Mouse (Mus musculus): Measurements from ENCODE around the gene Csnk1g1. TPM values are rescaled to one million over a fixed set of nuclear protein-coding genes. Genes with fewer than 3 reads are reported as not detected.
A peak's percentile ranks its signal among the peaks of the same experiment; 100 is the strongest.

The Csnk1g1 gene
- polyA plus RNA-seq, 1 experiment from 2014 or later = 15.9 TPM

DNA sequence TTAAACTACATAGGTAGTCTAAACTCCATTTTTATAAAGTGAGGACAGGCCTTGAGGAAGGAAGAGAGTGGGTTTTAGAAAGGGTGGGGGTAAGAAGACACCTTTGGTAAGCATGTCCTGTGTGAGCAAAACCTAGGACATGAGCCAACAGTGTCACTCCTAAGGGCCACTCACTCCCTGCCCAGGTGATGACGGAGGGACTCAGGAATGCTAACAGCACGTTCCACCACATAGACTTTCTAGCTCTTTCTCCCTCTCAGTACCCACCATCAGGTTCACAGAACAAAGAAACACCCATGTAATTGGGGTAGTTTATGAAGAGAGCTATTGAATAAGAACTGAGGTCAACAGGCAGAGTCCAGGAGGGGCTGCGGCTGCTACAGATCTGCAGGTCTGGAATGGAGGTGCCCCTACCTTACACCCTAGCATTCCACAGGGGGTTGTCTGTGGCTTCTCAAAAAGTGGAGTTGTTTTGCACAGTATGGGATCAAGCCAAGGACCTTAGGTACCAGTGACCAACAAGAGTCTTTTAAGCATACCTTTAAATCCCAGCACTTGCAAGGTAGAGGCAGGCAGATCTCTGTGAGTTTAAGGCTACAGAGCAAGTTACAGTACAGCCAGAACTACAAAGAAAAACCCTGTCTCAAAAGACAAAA is 172.2 kb downstream of the Csnk1g1 start:
- H3K27ac ChIP-seq (replicated peaks; ENCODE audit: low read depth, low read length) = no peak overlapping the region
- no peak overlapping the region for H3K4me2 ChIP-seq (ENCODE audit: low read depth, severe bottlenecking)
- DNase-seq (ENCODE audit: low spot score) (no peak), ATAC-seq (ENCODE audit: insufficient number of reproducible peaks, low FRiP score, low TSS enrichment, low read depth) (no peak)
- 75% methylated on average over 3 of the region's 3 CpGs for WGBS
- no peaks in the 10 kb centered on the region for H3K36me3 ChIP-seq (ENCODE audit: control insufficient read depth, insufficient read depth, low read length)
- H3K9ac ChIP-seq (ENCODE audit: low read length) = no peak overlapping the region
- H3K4me1 ChIP-seq (ENCODE audit: control insufficient read depth, insufficient read depth, low read length) = no peaks in the 10 kb centered on the region; the same call in 1 of the 2 replicates
- no peaks in the 10 kb centered on the region for H3K9me3 ChIP-seq (ENCODE audit: control insufficient read depth, low read length)
- H3K4me3 ChIP-seq (ENCODE audit: low read depth, low read length) = no peak overlapping the region
- H3K27me3 ChIP-seq (ENCODE audit: control insufficient read depth, insufficient read depth, low read length) = no peaks in the 10 kb centered on the region

DNA sequence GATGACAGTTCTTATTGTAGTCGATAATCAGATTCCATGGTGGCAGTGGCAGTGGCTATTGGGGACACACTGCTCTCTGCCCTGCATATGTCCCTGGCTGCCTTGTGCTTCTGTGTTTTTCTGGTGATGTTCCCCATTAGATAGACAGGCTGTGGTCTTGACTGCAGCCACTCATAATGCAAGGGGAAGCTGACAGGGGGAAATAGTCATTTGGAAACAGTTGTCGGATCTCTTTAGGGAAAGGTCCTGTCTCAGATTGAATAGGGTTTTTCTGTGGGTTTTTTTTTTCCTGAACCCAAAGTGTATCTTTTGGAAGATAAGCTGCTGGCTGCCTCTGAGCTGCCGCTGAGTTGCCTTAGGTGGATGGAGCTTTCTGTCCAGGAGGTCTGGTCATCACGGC is 173.3 kb downstream of the Csnk1g1 start:
- no peak overlapping the region for H3K27ac ChIP-seq (replicated peaks; ENCODE audit: low read depth, low read length)
- ATAC-seq (ENCODE audit: insufficient number of reproducible peaks, low FRiP score, low TSS enrichment, low read depth) = no peak
- H3K9ac ChIP-seq (ENCODE audit: low read length) = no peak overlapping the region
- no peak overlapping the region for H3K4me3 ChIP-seq (ENCODE audit: low read depth, low read length)
- no peaks in the 10 kb centered on the region; the same call in 1 of the 2 replicates for H3K4me1 ChIP-seq (ENCODE audit: control insufficient read depth, insufficient read depth, low read length)
- no peaks in the 10 kb centered on the region for H3K9me3 ChIP-seq (ENCODE audit: control insufficient read depth, low read length)
- no peak overlapping the region for H3K4me2 ChIP-seq (ENCODE audit: low read depth, severe bottlenecking)
- no peak for DNase-seq (ENCODE audit: low spot score)
- H3K27me3 ChIP-seq (ENCODE audit: control insufficient read depth, insufficient read depth, low read length) = no peaks in the 10 kb centered on the region
- H3K36me3 ChIP-seq (ENCODE audit: control insufficient read depth, insufficient read depth, low read length) = no peaks in the 10 kb centered on the region
- WGBS = 86% methylated on average over 4 of the region's 4 CpGs

DNA sequence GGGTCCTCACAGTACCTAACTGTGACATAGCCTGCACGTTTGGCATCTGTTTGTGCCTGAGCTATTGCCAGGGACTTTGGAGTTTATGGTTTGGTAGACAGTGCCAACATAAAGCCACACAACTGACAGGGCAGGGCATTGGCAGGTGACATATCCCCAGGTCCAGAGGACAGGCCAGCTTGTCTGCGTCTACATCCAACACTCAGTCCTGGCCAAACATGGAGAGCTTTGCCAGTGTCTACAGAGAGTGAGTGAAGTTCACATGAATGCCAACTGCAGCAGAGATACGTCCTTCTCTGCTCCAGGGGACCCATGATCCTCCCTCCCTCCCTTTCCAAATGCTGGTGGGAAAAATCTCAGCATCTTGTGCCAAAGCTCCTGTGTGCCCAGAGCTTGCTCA is 175.4 kb downstream of the Csnk1g1 start:
- no peak overlapping the region for H3K4me3 ChIP-seq (ENCODE audit: low read depth, low read length)
- no peak overlapping the region for H3K4me2 ChIP-seq (ENCODE audit: low read depth, severe bottlenecking)
- ATAC-seq (ENCODE audit: insufficient number of reproducible peaks, low FRiP score, low TSS enrichment, low read depth) = no peak
- no peaks in the 10 kb centered on the region for H3K9me3 ChIP-seq (ENCODE audit: control insufficient read depth, low read length)
- no peak overlapping the region for H3K27ac ChIP-seq (replicated peaks; ENCODE audit: low read depth, low read length)
- H3K27me3 ChIP-seq (ENCODE audit: control insufficient read depth, insufficient read depth, low read length) = no peaks in the 10 kb centered on the region
- no peak for DNase-seq (ENCODE audit: low spot score)
- no peak overlapping the region for H3K9ac ChIP-seq (ENCODE audit: low read length)
- H3K36me3 ChIP-seq (ENCODE audit: control insufficient read depth, insufficient read depth, low read length) = peaks cover 3% of the 10 kb centered on the region; the same call in 1 of the 2 replicates
- no peaks in the 10 kb centered on the region for H3K4me1 ChIP-seq (ENCODE audit: control insufficient read depth, insufficient read depth, low read length)
- WGBS = 94% methylated on average over 3 of the region's 3 CpGs

DNA sequence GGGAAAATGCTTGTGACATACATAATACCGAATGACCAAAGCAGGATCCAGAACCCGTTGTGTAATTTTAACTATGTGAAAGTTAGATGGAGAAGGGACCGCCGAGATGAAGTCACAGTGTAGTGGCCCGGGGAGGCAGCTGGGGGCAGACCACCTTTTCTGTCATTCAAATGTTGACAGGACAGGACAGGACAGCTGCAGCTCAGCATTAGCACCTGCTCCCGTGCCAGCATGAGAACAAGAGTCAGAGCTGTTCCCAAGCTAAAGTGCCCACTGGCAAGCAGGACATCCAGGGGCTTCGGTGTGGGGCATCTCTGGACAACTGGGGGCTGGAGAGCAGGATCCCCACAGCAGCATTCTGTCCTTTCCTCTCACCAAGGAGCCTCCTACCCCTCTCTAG is 178.3 kb downstream of the Csnk1g1 start:
- H3K4me3 ChIP-seq (ENCODE audit: low read depth, low read length) = no peak overlapping the region
- no peak overlapping the region for H3K27ac ChIP-seq (replicated peaks; ENCODE audit: low read depth, low read length)
- DNase-seq (ENCODE audit: low spot score) = no peak
- H3K9ac ChIP-seq (ENCODE audit: low read length) = no peak overlapping the region
- peaks cover 2% of the 10 kb centered on the region for H3K4me1 ChIP-seq (ENCODE audit: control insufficient read depth, insufficient read depth, low read length)
- no peaks in the 10 kb centered on the region for H3K27me3 ChIP-seq (ENCODE audit: control insufficient read depth, insufficient read depth, low read length)
- ATAC-seq (ENCODE audit: insufficient number of reproducible peaks, low FRiP score, low TSS enrichment, low read depth) = no peak
- no peak overlapping the region for H3K4me2 ChIP-seq (ENCODE audit: low read depth, severe bottlenecking)
- H3K36me3 ChIP-seq (ENCODE audit: control insufficient read depth, insufficient read depth, low read length) = peaks cover 8% of the 10 kb centered on the region; the same call in 1 of the 2 replicates
- 88% methylated on average over 7 of the region's 7 CpGs for WGBS
- H3K9me3 ChIP-seq (ENCODE audit: control insufficient read depth, low read length) = no peaks in the 10 kb centered on the region

DNA sequence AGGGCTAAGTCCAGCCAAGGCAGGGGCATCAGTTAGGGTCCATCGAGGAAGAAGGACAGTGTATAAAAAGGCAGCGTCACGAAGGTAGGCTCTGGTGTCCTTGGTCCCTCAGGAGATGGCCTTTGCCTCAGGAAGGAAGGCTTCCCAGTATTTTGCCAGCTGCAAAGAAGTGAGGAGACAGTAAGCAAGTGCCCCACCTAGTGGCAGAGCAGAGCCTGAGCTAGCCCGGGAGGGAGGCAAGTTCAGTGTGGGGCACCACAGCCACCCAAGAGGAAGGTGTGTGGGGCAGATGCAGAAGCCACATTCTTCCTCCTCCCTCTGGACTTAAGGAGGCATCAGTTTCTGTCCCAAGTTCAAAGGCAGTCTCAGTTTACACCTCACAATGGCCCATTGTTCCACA is 179.7 kb downstream of the Csnk1g1 start:
- H3K4me2 ChIP-seq (ENCODE audit: low read depth, severe bottlenecking) = no peak overlapping the region
- H3K36me3 ChIP-seq (ENCODE audit: control insufficient read depth, insufficient read depth, low read length) = peaks cover 17% of the 10 kb centered on the region
- DNase-seq (ENCODE audit: low spot score) = peak; percentile 59
- no peaks in the 10 kb centered on the region for H3K27me3 ChIP-seq (ENCODE audit: control insufficient read depth, insufficient read depth, low read length)
- no peak overlapping the region for H3K4me3 ChIP-seq (ENCODE audit: low read depth, low read length)
- peaks cover 2% of the 10 kb centered on the region for H3K4me1 ChIP-seq (ENCODE audit: control insufficient read depth, insufficient read depth, low read length)
- no peak overlapping the region for H3K9ac ChIP-seq (ENCODE audit: low read length)
- no peaks in the 10 kb centered on the region for H3K9me3 ChIP-seq (ENCODE audit: control insufficient read depth, low read length)
- no peak overlapping the region for H3K27ac ChIP-seq (replicated peaks; ENCODE audit: low read depth, low read length)
- no peak for ATAC-seq (ENCODE audit: insufficient number of reproducible peaks, low FRiP score, low TSS enrichment, low read depth)
- 67% methylated on average over 4 of the region's 4 CpGs for WGBS

DNA sequence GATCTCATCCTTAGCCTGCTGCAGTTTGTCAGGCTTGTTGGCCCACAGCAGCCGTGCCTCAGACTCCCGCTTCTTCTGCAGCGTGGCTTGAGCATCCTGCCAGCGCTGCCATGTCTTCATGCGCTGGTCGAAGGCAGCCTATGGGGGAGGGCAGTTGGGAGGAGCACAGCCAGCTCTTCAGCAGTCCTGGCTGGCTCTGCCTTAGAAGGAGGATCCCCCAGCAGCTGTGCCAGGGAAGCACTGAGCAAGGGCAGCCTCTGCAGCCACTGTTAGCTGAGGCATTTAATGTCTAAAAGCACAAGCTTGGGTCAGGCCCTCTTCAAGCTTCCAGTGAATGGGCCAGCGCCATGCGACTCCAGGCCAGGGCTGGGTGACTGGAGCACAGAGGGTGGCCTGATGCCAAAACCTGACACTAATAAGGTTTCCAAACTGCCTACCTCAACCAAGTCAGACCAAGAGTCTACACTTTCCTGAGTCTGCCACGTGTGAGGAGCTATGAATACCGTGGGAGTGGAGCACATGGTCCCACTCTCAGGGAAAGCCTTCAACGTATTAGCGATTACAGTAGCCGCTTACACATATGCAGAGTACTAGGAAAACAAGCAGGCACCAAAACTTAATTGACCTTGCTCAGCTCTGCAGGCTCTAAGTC is 182.0 kb downstream of the Csnk1g1 start:
- no peak; the same call in 1 of the 2 replicates for ATAC-seq (ENCODE audit: insufficient number of reproducible peaks, low FRiP score, low TSS enrichment, low read depth)
- H3K4me2 ChIP-seq (ENCODE audit: low read depth, severe bottlenecking) = no peak overlapping the region; the same call in 1 of the 2 replicates
- no peak overlapping the region for H3K27ac ChIP-seq (replicated peaks; ENCODE audit: low read depth, low read length)
- DNase-seq (ENCODE audit: low spot score) = no peak
- 90% methylated on average over 13 of the region's 13 CpGs for WGBS
- H3K9ac ChIP-seq (ENCODE audit: low read length) = no peak overlapping the region
- H3K27me3 ChIP-seq (ENCODE audit: control insufficient read depth, insufficient read depth, low read length) = no peaks in the 10 kb centered on the region
- peaks cover 2% of the 10 kb centered on the region for H3K4me1 ChIP-seq (ENCODE audit: control insufficient read depth, insufficient read depth, low read length)
- no peaks in the 10 kb centered on the region for H3K9me3 ChIP-seq (ENCODE audit: control insufficient read depth, low read length)
- H3K36me3 ChIP-seq (ENCODE audit: control insufficient read depth, insufficient read depth, low read length) = peaks cover 19% of the 10 kb centered on the region
- no peak overlapping the region for H3K4me3 ChIP-seq (ENCODE audit: low read depth, low read length)

DNA sequence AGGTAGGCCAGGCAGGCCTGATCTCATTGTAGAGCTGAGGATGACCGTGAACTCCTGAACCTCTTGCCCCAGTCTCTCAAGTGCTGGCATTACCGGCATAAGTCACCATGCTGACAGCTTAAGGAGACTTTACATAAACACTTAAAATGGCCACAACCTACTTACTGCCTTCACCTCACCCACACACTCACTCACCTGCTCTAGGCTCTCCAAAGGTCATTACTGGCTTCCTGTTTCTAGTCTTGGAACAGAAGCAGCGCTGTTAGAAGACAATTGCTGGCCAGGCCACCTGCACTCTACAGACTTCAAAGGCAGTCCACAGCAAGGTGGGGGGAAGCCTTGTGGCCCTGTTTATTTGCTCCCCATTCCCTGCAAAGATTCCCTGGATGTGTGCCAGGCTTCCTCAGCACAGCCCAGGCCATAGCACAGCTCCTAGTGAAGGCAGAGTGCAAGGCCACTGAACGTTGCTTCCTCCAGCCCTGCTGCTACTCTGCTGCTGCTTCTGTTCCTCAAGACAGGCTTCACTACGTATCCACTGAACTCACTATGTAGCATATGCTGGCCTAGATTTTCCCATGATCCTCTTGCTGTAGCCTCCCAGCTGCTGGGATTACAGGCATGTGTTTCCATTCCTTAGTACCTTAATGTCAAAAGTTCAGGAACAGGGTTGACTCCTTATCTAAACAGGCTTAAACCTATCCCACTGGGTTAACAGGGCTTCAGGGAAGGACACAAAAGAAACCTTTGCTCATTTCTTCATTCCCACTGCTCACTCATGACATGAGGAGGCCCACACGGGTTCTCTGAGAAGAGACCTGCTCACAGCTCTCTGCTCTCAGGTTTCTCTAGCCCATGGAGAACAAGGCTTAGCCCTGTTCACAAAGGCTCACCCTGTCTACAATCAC is 182.9 kb downstream of the Csnk1g1 start:
- Histone ChIP-seq H3K36me3 (ENCODE audit: control insufficient read depth, insufficient read depth, low read length) (peaks cover 24% of the 10 kb centered on the region), H3K4me1 (ENCODE audit: control insufficient read depth, insufficient read depth, low read length) (peaks cover 2% of the 10 kb centered on the region), H3K4me2 (ENCODE audit: low read depth, severe bottlenecking) (no peak overlapping the region), H3K9ac (ENCODE audit: low read length) (no peak overlapping the region), H3K27me3 (ENCODE audit: control insufficient read depth, insufficient read depth, low read length) (no peaks in the 10 kb centered on the region), H3K4me3 (ENCODE audit: low read depth, low read length) (no peak overlapping the region), H3K9me3 (ENCODE audit: control insufficient read depth, low read length) (no peaks in the 10 kb centered on the region), H3K27ac (replicated peaks; ENCODE audit: low read depth, low read length) (no peak overlapping the region; the same call in 1 of the 2 replicates)
- WGBS = 62% methylated on average over 6 of the region's 6 CpGs
- DNase-seq (ENCODE audit: low spot score) = no peak
- peak; percentile 44; the same call in 1 of the 2 replicates for ATAC-seq (ENCODE audit: insufficient number of reproducible peaks, low FRiP score, low TSS enrichment, low read depth)

DNA sequence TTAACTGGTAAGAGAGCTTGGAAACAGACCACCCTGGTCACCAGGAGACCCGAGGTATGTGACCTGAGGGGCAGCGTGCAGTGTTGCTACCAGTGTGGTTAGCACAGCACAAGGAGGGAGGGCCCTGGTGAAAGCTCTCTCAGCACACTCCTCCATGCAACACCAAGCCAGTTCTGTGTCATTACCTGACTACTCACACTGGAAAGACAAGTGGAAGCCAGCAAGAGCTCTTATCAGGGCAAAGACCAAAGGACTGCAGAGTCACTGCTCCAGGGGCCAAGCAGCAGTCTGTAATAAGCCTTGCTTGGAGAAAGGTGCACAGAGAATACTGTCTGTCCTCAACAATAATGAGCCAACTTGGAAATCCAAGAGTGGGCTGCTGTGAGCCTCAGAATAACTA is 183.9 kb downstream of the Csnk1g1 start:
- Histone ChIP-seq H3K4me3 (ENCODE audit: low read depth, low read length) (no peak overlapping the region), H3K9ac (ENCODE audit: low read length) (no peak overlapping the region), H3K27me3 (ENCODE audit: control insufficient read depth, insufficient read depth, low read length) (no peaks in the 10 kb centered on the region), H3K4me1 (ENCODE audit: control insufficient read depth, insufficient read depth, low read length) (peaks cover 2% of the 10 kb centered on the region), H3K9me3 (ENCODE audit: control insufficient read depth, low read length) (no peaks in the 10 kb centered on the region), H3K27ac (replicated peaks; ENCODE audit: low read depth, low read length) (no peak overlapping the region), H3K36me3 (ENCODE audit: control insufficient read depth, insufficient read depth, low read length) (peaks cover 23% of the 10 kb centered on the region), H3K4me2 (ENCODE audit: low read depth, severe bottlenecking) (no peak overlapping the region)
- 84% methylated on average over 2 of the region's 2 CpGs for WGBS
- no peak for ATAC-seq (ENCODE audit: insufficient number of reproducible peaks, low FRiP score, low TSS enrichment, low read depth)
- no peak for DNase-seq (ENCODE audit: low spot score)
